Mouse (Mus musculus) left cerebral cortex, adult 2 months (tissue): ENCODE data around the gene Me3. TPM values are rescaled to one million over a fixed set of nuclear protein-coding genes. Genes with fewer than 3 reads are reported as not detected.

Experiments
- DNase-seq, 2 experiments: peaks; one replicate each; pipeline ENCODE4 v3.0.0; 2021 to 2022; ENCODE audit warnings: low spot score in 2 of 2, mixed read lengths in 1 of 2; ENCODE audit errors: extremely low spot score in 1 of 2
- H3K27ac ChIP-seq: fragments of 200-600 bp; 2 replicates; pipeline ENCODE4 v1.8.1; 2022
- H3K4me3 ChIP-seq: fragments of 200-600 bp; 2 replicates; pipeline ENCODE4 v1.8.1; 2022
- CTCF ChIP-seq: fragments of 200-600 bp; IDR thresholded peaks from 2 replicates; pipeline ENCODE4 v1.8.1; 2022; ENCODE audit warnings: antibody characterized with exemption, mild to moderate bottlenecking, moderate library complexity
- intact Hi-C: fragments of 180-260 bp; cut with DNase I; formaldehyde crosslinking; loops from one replicate; pipeline ENCODE4 v1.15.1; 2025
- total RNA-seq, 2 experiments: library from RNA; stranded (reverse); gene quantifications; 2 replicates each; pipeline ENCODE4 v1.2.3; 2021

The Me3 gene
- total RNA-seq, 2 experiments from 2014 or later: 94.9 to 100 TPM

DNA sequence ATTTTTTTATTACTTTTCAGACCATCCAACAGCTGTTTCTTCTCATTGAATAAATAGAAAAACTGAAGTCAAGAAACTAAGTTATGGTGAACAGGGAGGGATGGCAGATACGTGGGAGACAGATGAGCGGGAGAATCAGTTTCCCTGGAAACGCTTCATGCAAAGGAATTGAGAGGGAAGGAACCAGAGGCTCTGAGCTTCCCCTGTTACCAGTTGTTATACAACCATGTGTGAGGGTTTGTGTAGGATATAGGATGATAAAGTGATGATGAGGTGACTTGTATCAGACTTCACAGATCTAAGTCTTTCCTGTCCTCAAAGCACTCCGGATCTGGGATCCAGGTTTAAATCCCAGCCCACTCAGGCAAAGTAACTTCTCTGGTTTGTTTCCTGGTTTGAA is 3.2 kb upstream of the Me3 start:
- intact Hi-C loops: no loop called here
- no peak overlapping the region for H3K4me3 ChIP-seq
- peak in 1 of 2 experiments; percentile 14 for DNase-seq
- peak overlapping the region; percentile 77; the same call in 1 of the 2 replicates for H3K27ac ChIP-seq
- no peak for TF ChIP-seq CTCF

GRCm38 (mm10) chr7:89629914-89630313 is 2.3 kb upstream of the Me3 start:
- no peak for TF ChIP-seq CTCF
- Histone ChIP-seq H3K27ac (peak overlapping the region; percentile 36; the same call in 1 of the 2 replicates), H3K4me3 (no peak overlapping the region)
- no peak for DNase-seq
- intact Hi-C loops: loop anchor here (5.0 kb wide), 2 partner anchors 68 to 113 kb away; no protein-coding TSS in a partner anchor

DNA sequence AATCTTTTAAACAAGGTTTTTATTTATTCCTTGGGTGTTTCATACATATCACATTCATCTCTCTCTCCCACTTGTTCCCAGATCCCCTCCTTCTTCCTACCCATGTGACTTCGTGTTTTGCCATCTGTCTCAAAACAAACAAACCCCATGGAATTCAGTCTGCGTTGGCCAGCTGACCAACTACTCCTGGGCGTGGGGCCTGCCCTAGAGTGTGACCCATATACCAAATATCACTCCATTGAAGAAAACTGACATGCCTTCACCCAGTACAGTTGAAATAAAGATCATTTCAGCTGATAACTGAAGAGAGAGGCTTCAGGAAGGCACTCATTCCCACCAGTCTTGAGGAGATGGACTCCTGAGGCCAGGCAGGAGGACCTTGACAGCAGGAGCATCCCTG is 1.4 kb upstream of the Me3 start:
- no peak for TF ChIP-seq CTCF
- Histone ChIP-seq H3K27ac (peak overlapping the region; percentile 40), H3K4me3 (no peak overlapping the region)
- no peak for DNase-seq
- intact Hi-C loops: loop anchor here (5.0 kb wide), 2 partner anchors 68 to 113 kb away; no protein-coding TSS in a partner anchor

GRCm38 (mm10) chr7:89640533-89640932 is 8.3 kb downstream of the Me3 start:
- Histone ChIP-seq H3K4me3 (no peak overlapping the region), H3K27ac (no peak overlapping the region)
- TF ChIP-seq CTCF: no peak
- no peak for DNase-seq
- intact Hi-C loops: no loop called here

- Histone ChIP-seq H3K27ac (no peak overlapping the region), H3K4me3 (no peak overlapping the region)
- no peak for TF ChIP-seq CTCF
- no peak for DNase-seq
- intact Hi-C loops: no loop called here
Measured at GRCm38 (mm10) chr7:89640944-89641661, 8.9 kb downstream of the Me3 start.

- intact Hi-C loops: no loop called here
- no peak for DNase-seq
- TF ChIP-seq CTCF: no peak
- no peak overlapping the region for H3K27ac ChIP-seq
- H3K4me3 ChIP-seq: no peak overlapping the region
Measured at GRCm38 (mm10) chr7:89645015-89645414, 12.8 kb downstream of the Me3 start.

- intact Hi-C loops: no loop called here
- Histone ChIP-seq H3K4me3 (no peak overlapping the region), H3K27ac (no peak overlapping the region)
- DNase-seq: no peak
- TF ChIP-seq CTCF: no peak
Measured at GRCm38 (mm10) chr7:89647864-89648263, 15.7 kb downstream of the Me3 start.

- no peak for DNase-seq
- intact Hi-C loops: no loop called here
- Histone ChIP-seq H3K4me3 (no peak overlapping the region), H3K27ac (peak overlapping the region; percentile 63)
- no peak for TF ChIP-seq CTCF
Measured at GRCm38 (mm10) chr7:89657183-89657582, 25.0 kb downstream of the Me3 start.

DNA sequence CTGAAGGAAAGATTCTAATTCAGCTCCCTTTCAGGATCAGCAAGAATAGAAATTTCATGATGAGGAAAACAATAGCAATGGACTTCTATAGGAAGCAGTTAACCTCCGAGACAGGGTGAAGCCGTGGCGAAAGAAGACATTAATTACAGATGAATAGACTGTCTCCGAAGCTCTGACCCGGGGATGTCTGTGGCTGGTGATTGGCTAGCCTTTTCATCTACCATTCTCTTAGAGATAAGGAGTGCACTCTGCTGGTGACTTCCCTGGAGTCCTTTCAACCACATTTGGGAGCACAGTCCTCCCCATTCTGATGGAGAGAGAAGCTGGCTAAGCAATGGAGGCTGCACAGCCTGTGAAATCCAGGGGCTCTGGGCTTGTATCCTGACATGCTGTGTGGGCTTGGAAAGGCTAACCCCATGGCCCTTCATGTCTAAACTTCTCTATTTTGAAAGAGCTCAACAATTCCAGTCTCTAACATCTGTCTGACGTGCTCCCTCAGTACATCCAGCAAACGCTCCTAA is 25.6 kb downstream of the Me3 start:
- Histone ChIP-seq H3K4me3 (no peak overlapping the region), H3K27ac (peak overlapping the region; percentile 63; the same call in 1 of the 2 replicates)
- no peak for TF ChIP-seq CTCF
- no peak for DNase-seq
- intact Hi-C loops: no loop called here

GRCm38 (mm10) chr7:89664197-89664596 is 32.0 kb downstream of the Me3 start:
- intact Hi-C loops: no loop called here
- H3K4me3 ChIP-seq: no peak overlapping the region
- H3K27ac ChIP-seq: no peak overlapping the region
- no peak for TF ChIP-seq CTCF
- no peak for DNase-seq

DNA sequence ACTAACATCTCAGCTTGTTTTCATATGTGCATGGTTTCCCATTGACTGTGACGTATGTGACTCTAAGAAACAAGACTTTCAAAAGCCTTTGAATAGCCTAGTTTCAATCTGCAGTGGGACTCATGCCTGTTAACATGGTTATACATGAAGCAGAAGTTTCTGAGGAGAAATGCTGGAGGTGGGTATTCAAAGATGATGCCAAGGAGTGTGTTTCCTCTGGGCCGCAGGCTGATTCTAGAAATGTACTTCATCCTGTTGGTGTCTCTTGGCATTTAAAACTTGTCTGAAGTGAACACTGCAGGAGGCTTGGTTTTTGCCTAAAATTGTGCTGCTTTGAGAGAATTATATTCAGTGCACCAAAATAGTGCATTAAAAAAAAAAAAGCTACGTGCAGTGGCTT is 34.2 kb downstream of the Me3 start:
- Histone ChIP-seq H3K27ac (peak overlapping the region; percentile 61; the same call in 1 of the 2 replicates), H3K4me3 (no peak overlapping the region)
- TF ChIP-seq CTCF: no peak; the same call in 1 of the 2 replicates
- DNase-seq: no peak
- intact Hi-C loops: loop anchor here (1.0 kb wide), 1 partner anchor 167 kb away; no protein-coding TSS in a partner anchor

GRCm38 (mm10) chr7:89667570-89667969 is 35.4 kb downstream of the Me3 start:
- TF ChIP-seq CTCF: no peak
- DNase-seq: no peak
- intact Hi-C loops: no loop called here
- Histone ChIP-seq H3K27ac (no peak overlapping the region), H3K4me3 (no peak overlapping the region)

GRCm38 (mm10) chr7:89669461-89669860 is 37.3 kb downstream of the Me3 start:
- Histone ChIP-seq H3K4me3 (no peak overlapping the region), H3K27ac (no peak overlapping the region)
- DNase-seq: no peak
- intact Hi-C loops: no loop called here
- no peak for TF ChIP-seq CTCF
